14 mouse cellular contexts compared by ENCODE assay signal in the genomic region with DNA sequence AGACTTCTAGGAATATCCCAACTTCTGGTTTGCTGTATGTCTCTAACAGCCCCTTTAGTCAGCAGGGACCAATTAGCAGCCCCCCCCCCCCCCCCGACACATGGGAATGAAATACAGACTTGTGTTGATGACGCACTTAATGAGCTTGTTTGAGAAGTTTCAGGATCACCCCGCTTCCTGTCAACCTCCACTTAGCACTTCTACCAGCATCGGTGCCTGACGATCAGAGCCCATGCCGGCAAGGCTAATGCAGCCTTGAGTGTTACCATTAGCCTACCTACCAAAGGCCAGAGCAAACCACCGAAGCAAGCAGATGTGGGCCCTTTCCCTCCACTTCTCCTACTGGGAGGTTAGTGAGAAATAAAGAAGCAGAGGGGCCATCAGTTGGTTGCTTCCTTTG.
"Had no signal": no experiment of that assay in that cellular context is flagged by ENCODE, and none has a peak within 500 bp of the region (broad histone marks: within the 10 kb centered on the region; RNA-seq: fewer than 3 reads in every experiment).

No protein-coding gene starts in this region.

- ATAC-seq: midbrain, embryonic 16.5 days had no signal

- H3K4me2 ChIP-seq: midbrain, embryonic 12.5 days; neural tube, embryonic 13.5 days had no signal

- H3K4me1 ChIP-seq: neural tube, embryonic 13.5 days had no signal

- H3K27me3 ChIP-seq: midbrain, embryonic 12.5 days; neural tube, embryonic 13.5 days had no signal

- H3K36me3 ChIP-seq: midbrain, embryonic 12.5 days; neural tube, embryonic 13.5 days had no signal

- H3K4me3 ChIP-seq: midbrain, embryonic 12.5 days; neural tube, embryonic 13.5 days had no signal

- H3K9me3 ChIP-seq: midbrain, embryonic 12.5 days; neural tube, embryonic 13.5 days had no signal

- H3K27ac ChIP-seq: liver, embryonic 14.5 days; midbrain, embryonic 12.5 days; neural tube, embryonic 13.5 days had no signal

- DNase-seq: kidney, postnatal 10 days; kidney, postnatal 4 days; left cerebral cortex, postnatal 4 days; lung, adult 18-20 months; lung, postnatal 10 days; retina, postnatal 1 day; right cerebral cortex, postnatal 4 days; spleen, adult 18-20 months; thymus, adult 18-20 months; thymus, postnatal 14 days had no signal

- H3K9ac ChIP-seq: liver, embryonic 14.5 days; midbrain, embryonic 12.5 days; neural tube, embryonic 13.5 days had no signal
